Mouse (Mus musculus): ENCODE measurements around the gene Prpf4. TPM values are rescaled to one million over a fixed set of nuclear protein-coding genes. Genes with fewer than 3 reads are reported as not detected.

Prpf4 gene
- total RNA-seq, 4 experiments from 2014 or later, result 12.6 to 16.1 (median 14.0) TPM

- no peak for DNase-seq (ENCODE audit: low spot score in 2 of 2)
These were observed 28.7 kb downstream of the Prpf4 start for GRCm38 (mm10) chr4:62437256-62437778.

GRCm38 (mm10) chr4:62437871-62438270, 29.3 kb downstream of the Prpf4 start:
- no peak for DNase-seq (ENCODE audit: low spot score in 2 of 2)

GRCm38 (mm10) chr4:62439793-62440192, 31.2 kb downstream of the Prpf4 start:
- DNase-seq (ENCODE audit: low spot score in 2 of 2), result no peak

GRCm38 (mm10) chr4:62440544-62440943, 31.9 kb downstream of the Prpf4 start:
- DNase-seq (ENCODE audit: low spot score in 2 of 2), result no peak

- no peak for DNase-seq (ENCODE audit: low spot score in 2 of 2)
These were observed 32.4 kb downstream of the Prpf4 start for GRCm38 (mm10) chr4:62440986-62441385.

GRCm38 (mm10) chr4:62454995-62455394, 46.4 kb downstream of the Prpf4 start:
- DNase-seq (ENCODE audit: low spot score in 2 of 2), result no peak

- peak; percentile 72 to 75 for DNase-seq (ENCODE audit: low spot score in 2 of 2)
These were observed 50.5 kb downstream of the Prpf4 start for GRCm38 (mm10) chr4:62459081-62459480.

- DNase-seq (ENCODE audit: low spot score in 2 of 2), result no peak
These were observed 51.8 kb downstream of the Prpf4 start for GRCm38 (mm10) chr4:62460348-62460747.

- DNase-seq (ENCODE audit: low spot score in 2 of 2), result no peak
These were observed 54.5 kb downstream of the Prpf4 start for GRCm38 (mm10) chr4:62463124-62463523.

- DNase-seq (ENCODE audit: low spot score in 2 of 2), result no peak
These were observed 59.6 kb downstream of the Prpf4 start for GRCm38 (mm10) chr4:62468158-62468557.

- peak; percentile 63 to 82 for DNase-seq (ENCODE audit: low spot score in 2 of 2)
These were observed 62.0 kb downstream of the Prpf4 start, which contains the start of gene Wdr31 for GRCm38 (mm10) chr4:62470598-62471051. TSS of gene Wdr31 (minus strand) at chr4:62470896.

- no peak for DNase-seq (ENCODE audit: low spot score in 2 of 2)
These were observed 63.5 kb downstream of the Prpf4 start for GRCm38 (mm10) chr4:62472071-62472470.

- no peak for DNase-seq (ENCODE audit: low spot score in 2 of 2)
These were observed 66.5 kb downstream of the Prpf4 start for GRCm38 (mm10) chr4:62475131-62475530.

GRCm38 (mm10) chr4:62475793-62476192, 67.2 kb downstream of the Prpf4 start:
- DNase-seq (ENCODE audit: low spot score in 2 of 2), result no peak

Other genes with a start within 250 kb of the Prpf4 start
- 10 to 100 TPM; 24.8 to 29.2 (median 25.4) TPM for gene Zfp37, start 177.8 kb upstream of the Prpf4 start, total RNA-seq (2022)
- gene Slc31a2, start 146.2 kb upstream of the Prpf4 start, total RNA-seq (2022), result 10 to 100 TPM in 3 of 4 experiments, 1 to 10 TPM in 1; 9.1 to 11.1 (median 10.8) TPM
- 10 to 100 TPM; 40.7 to 49.8 (median 46.1) TPM for gene Fkbp15, start 48.2 kb upstream of the Prpf4 start, total RNA-seq (2022)
- gene Slc31a1, start 48.1 kb upstream of the Prpf4 start, total RNA-seq (2022), result 10 to 100 TPM; 11.1 to 14.0 (median 12.6) TPM
- gene Cdc26, start 155 bp upstream of the Prpf4 start, total RNA-seq (2022), result 10 to 100 TPM; 52.6 to 57.3 (median 53.7) TPM
- not detected for gene Rnf183, start 26.5 kb downstream of the Prpf4 start, total RNA-seq (2022)
- gene Wdr31, start 62.1 kb downstream of the Prpf4 start, total RNA-seq (2022), result 10 to 100 TPM in 1 of 4 experiments, 1 to 10 TPM in 3; 7.7 to 10.0 (median 8.5) TPM
- gene Bspry, start 71.3 kb downstream of the Prpf4 start, total RNA-seq (2022), result under 1 TPM in 3 of 4 experiments, not detected in 1; 0.28 to 0.43 (median 0.30) TPM
- gene Hdhd3, start 94.7 kb downstream of the Prpf4 start, total RNA-seq (2022), result 10 to 100 TPM in 1 of 4 experiments, 1 to 10 TPM in 3; 8.6 to 11.5 (median 9.6) TPM
- 10 to 100 TPM; 28.4 to 34.6 (median 30.9) TPM for gene Alad, start 111.1 kb downstream of the Prpf4 start, total RNA-seq (2022)
- gene Pole3, start 116.3 kb downstream of the Prpf4 start, total RNA-seq (2022), result 10 to 100 TPM; 27.5 to 29.7 (median 27.9) TPM
- gene 4933430I17Rik, start 116.6 kb downstream of the Prpf4 start, total RNA-seq (2022), result under 1 TPM in 3 of 4 experiments, not detected in 1; 0.23 to 0.59 (median 0.55) TPM
- gene Rgs3, start 151.1 kb downstream of the Prpf4 start, total RNA-seq (2022), result 10 to 100 TPM; 24.2 to 29.3 (median 26.5) TPM

Data from layer of hippocampus, adult 8-10 months (tissue).